Mouse (Mus musculus) heart, embryonic 10.5 days (tissue): Measurements from ENCODE around the gene Olfr1156. TPM values are rescaled to one million over a fixed set of nuclear protein-coding genes. Genes with fewer than 3 reads are reported as not detected.

ENCODE experiments used
- DNase-seq: peaks from one replicate; pipeline ENCODE4 v3.0.0-alpha.2; 2017; ENCODE audit warnings: low spot score
- H3K27ac ChIP-seq: fragments of 300-500 bp; sonication (generic); 2 replicates; pipeline ENCODE4 v1.5.1; 2016; ENCODE audit warnings: mild to moderate bottlenecking
- H3K27me3 ChIP-seq: fragments of 300-500 bp; sonication (generic); 2 replicates; pipeline ENCODE4 v1.6.1; 2016; ENCODE audit warnings: mild to moderate bottlenecking; ENCODE audit not compliant: poor library complexity, insufficient read depth, severe bottlenecking
- H3K36me3 ChIP-seq: fragments of 300-500 bp; sonication (generic); 2 replicates; pipeline ENCODE4 v1.6.1; 2016; ENCODE audit warnings: mild to moderate bottlenecking, moderate library complexity
- H3K4me1 ChIP-seq: fragments of 300-500 bp; sonication (generic); 2 replicates; pipeline ENCODE4 v1.6.1; 2016; ENCODE audit warnings: mild to moderate bottlenecking
- H3K4me3 ChIP-seq: fragments of 300-500 bp; sonication (generic); 2 replicates; pipeline ENCODE4 v1.5.1; 2016; ENCODE audit warnings: mild to moderate bottlenecking, moderate library complexity
- H3K9me3 ChIP-seq: fragments of 300-500 bp; sonication (generic); 2 replicates; pipeline ENCODE4 v1.6.1; 2016; ENCODE audit warnings: mild to moderate bottlenecking, moderate library complexity
- WGBS: fragments of 180-500 bp; shearing (Covaris S2); methylation state at CpG from one replicate; pipeline ENCODE4 v1.1.7; 2016; 5-methylcytosine and 5-hydroxymethylcytosine counted together
- polyA plus RNA-seq: library from polyadenylated mRNA; unstranded; fragments of >200 nt; fragmentation: Nextera tagmentation; extraction: Ambion mirVana; gene quantifications from 2 replicates; pipeline ENCODE4 v1.2.1, GENCODE M21; 2016

Gene Olfr1156
- not detected in 2 replicates for polyA plus RNA-seq

DNA sequence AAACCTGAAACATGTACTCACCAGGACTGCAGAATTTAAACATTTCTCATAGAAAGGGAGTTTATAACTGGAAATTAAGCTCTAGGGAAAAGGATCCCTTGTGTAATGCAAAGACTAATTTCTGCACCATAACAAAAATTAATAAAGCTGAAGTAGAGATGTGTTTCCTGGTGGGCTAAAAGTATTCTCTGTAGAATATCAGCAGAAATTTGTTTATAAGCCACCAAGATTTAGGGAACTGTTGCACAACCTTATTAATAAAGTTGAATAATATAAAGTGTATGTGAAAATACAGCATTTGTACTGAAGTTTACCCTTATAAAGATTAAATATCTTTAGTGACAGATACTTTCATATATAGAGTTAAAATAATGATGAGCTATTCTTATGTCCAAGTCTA is at the start of gene Olfr1156:
TSS of gene Olfr1156 (minus strand) at position 101 of the 400 bp plus-strand sequence.
- Histone ChIP-seq H3K4me1 (no peaks in the 10 kb centered on the region), H3K27me3 (no peaks in the 10 kb centered on the region), H3K4me3 (no peak within 1 kb of the TSS), H3K36me3 (no peaks in the 10 kb centered on the region), H3K27ac (no peak within 1 kb of the TSS), H3K9me3 (no peaks in the 10 kb centered on the region)
- no peak for DNase-seq

DNA sequence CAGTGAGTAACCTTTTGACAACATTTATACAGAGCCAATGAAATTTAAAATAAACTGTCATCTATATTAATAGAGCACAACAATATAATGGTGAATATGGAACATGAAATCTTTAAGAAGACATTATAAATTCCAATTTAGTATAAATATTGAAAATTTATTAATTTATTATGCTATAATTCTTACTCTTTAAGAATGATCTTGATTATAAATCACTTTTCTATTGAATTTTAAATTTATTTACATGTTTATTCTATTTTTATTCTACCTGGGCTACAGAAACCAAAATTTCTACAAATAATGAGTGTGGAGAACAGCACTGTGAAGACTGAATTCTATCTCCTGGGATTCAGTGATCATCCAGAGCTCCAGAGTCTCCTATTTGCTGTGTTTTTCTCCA is 36.9 kb upstream of the Olfr1156 start, which contains the start of gene Olfr1158:
TSS of gene Olfr1158 (plus strand) at position 301 of the 400 bp plus-strand sequence.
- H3K4me3 ChIP-seq = no peak within 1 kb of the TSS
- no peaks in the 10 kb centered on the region for H3K27me3 ChIP-seq
- no peak within 1 kb of the TSS for H3K27ac ChIP-seq
- H3K4me1 ChIP-seq = no peaks in the 10 kb centered on the region
- no peaks in the 10 kb centered on the region for H3K9me3 ChIP-seq
- DNase-seq = no peak
- H3K36me3 ChIP-seq = no peaks in the 10 kb centered on the region

DNA sequence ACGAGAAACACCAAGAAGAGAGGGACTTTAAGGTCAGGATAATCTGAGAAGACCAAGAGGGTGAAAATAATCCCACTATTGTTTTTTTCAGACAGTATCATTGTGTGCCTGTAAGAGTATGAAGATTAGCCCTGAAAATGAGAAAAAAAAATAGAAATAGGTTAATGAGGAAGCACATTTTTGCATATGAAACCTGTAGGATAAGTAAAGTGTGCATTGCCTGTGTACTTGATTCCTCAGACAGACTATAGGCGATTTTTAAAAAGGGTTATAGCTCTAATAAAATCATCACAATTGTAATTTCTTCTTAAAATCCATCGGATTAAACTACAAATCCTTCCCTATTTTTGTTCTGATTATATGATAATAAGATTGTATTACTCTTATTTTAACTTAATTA is 21.7 kb upstream of the Olfr1156 start, which contains the start of gene Olfr74:
TSS of gene Olfr74 (minus strand) at position 101 of the 400 bp plus-strand sequence.
- no peaks in the 10 kb centered on the region for H3K9me3 ChIP-seq
- no peaks in the 10 kb centered on the region for H3K4me1 ChIP-seq
- no peak within 1 kb of the TSS for H3K4me3 ChIP-seq
- 64% methylated on average over 3 of the region's 3 CpGs for WGBS
- no peaks in the 10 kb centered on the region for H3K36me3 ChIP-seq
- no peak for DNase-seq
- no peaks in the 10 kb centered on the region for H3K27me3 ChIP-seq
- no peak within 1 kb of the TSS for H3K27ac ChIP-seq

DNA sequence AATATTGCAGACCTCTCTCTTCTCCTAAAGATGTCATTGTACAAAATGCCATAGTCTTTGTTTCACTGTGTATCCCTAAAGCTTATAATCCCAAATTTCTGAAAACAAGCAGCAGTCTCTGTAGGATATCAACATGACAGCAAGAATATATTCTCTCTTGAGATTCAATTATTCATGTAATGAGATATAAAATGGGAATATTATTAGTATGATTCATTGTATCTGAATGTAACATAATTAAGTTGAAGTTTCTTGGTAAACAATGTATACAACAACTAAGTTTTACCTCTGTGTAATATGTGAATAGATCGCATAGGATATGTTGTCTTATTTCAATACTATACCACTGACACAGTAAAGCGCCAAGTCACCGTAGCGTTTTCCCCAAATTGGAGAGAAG is 15.3 kb upstream of the Olfr1156 start, which contains the start of gene Olfr1157:
TSS of gene Olfr1157 (minus strand) at position 101 of the 400 bp plus-strand sequence.
- DNase-seq = no peak
- 92% methylated on average over 4 of the region's 4 CpGs for WGBS
- no peak within 1 kb of the TSS for H3K4me3 ChIP-seq
- no peaks in the 10 kb centered on the region for H3K27me3 ChIP-seq
- H3K4me1 ChIP-seq = no peaks in the 10 kb centered on the region
- no peaks in the 10 kb centered on the region for H3K9me3 ChIP-seq
- no peak within 1 kb of the TSS for H3K27ac ChIP-seq
- H3K36me3 ChIP-seq = no peaks in the 10 kb centered on the region

DNA sequence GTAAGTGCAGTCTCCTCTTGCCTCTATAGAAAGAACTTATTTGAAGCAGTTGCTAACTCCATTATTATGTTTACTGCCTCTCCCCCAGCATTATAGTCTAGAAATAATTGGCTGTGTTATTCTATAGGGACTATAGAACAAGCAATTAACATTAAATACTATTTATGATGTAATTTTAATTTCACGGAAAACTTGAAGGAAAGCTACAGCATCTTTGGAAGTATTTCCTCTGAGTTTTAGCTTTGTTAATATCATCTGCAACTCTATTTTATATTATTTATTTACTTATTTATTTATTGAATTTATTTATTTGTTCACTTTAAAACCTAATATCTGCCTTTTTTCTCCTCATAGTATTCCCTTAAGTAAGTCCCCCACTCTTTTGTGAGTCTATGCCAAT is 7.9 kb downstream of the Olfr1156 start, which contains the start of gene Olfr1155:
TSS of gene Olfr1155 (minus strand) at position 101 of the 400 bp plus-strand sequence.
- no peaks in the 10 kb centered on the region for H3K27me3 ChIP-seq
- H3K36me3 ChIP-seq = no peaks in the 10 kb centered on the region
- no peak within 1 kb of the TSS for H3K27ac ChIP-seq
- WGBS = 89% methylated on average over 1 of the region's 1 CpGs
- H3K4me1 ChIP-seq = no peaks in the 10 kb centered on the region
- DNase-seq = no peak
- H3K4me3 ChIP-seq = no peak within 1 kb of the TSS
- H3K9me3 ChIP-seq = no peaks in the 10 kb centered on the region

DNA sequence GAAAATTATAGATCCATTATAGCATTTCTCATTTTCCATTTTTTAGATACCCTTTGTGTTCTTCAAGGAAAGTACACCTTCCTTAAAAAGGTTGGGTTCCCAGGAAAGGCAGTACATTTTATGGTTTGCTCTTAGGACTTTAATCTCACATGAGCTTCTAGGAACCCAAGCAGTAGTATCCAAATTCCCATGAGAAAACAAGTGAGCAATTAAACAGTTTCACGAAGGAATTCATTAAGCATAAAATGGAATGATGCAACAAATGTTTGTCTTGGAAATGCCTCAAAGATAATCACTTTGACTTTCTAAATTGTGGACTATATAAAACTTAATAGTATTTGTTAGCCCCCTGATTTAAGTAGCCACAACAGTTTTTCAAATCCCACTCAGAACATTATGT is 47.8 kb downstream of the Olfr1156 start, which contains the start of gene Olfr1154:
TSS of gene Olfr1154 (minus strand) at position 101 of the 400 bp plus-strand sequence.
- no peaks in the 10 kb centered on the region for H3K27me3 ChIP-seq
- 90% methylated on average over 1 of the region's 1 CpGs for WGBS
- no peaks in the 10 kb centered on the region for H3K4me1 ChIP-seq
- H3K9me3 ChIP-seq = no peaks in the 10 kb centered on the region
- no peak within 1 kb of the TSS for H3K4me3 ChIP-seq
- no peak within 1 kb of the TSS for H3K27ac ChIP-seq
- no peak for DNase-seq
- H3K36me3 ChIP-seq = no peaks in the 10 kb centered on the region

Other genes with a start within 250 kb of the Olfr1156 start
- gene Olfr1137, start 239.9 kb downstream of the Olfr1156 start, polyA plus RNA-seq = not detected in 2 replicates
- not detected in 2 replicates for gene Olfr1138, start 213.1 kb downstream of the Olfr1156 start, polyA plus RNA-seq
- not detected in 2 replicates for gene Olfr1140, start 209.3 kb downstream of the Olfr1156 start, polyA plus RNA-seq
- gene Olfr1141, start 199.1 kb downstream of the Olfr1156 start, polyA plus RNA-seq = not detected in 2 replicates
- not detected in 2 replicates for gene Olfr152, start 173.6 kb downstream of the Olfr1156 start, polyA plus RNA-seq
- not detected in 2 replicates for gene Olfr1143, start 152.5 kb downstream of the Olfr1156 start, polyA plus RNA-seq
- not detected in 2 replicates for gene Olfr1145, start 143.3 kb downstream of the Olfr1156 start, polyA plus RNA-seq
- not detected in 2 replicates for gene Olfr1148, start 122.6 kb downstream of the Olfr1156 start, polyA plus RNA-seq
- gene Olfr1150-ps1, start 109.1 kb downstream of the Olfr1156 start, polyA plus RNA-seq = not detected in 2 replicates
- gene Olfr1151, start 97.2 kb downstream of the Olfr1156 start, polyA plus RNA-seq = not detected in 2 replicates
- gene Olfr1152, start 86.6 kb downstream of the Olfr1156 start, polyA plus RNA-seq = not detected in 2 replicates
- not detected in 2 replicates for gene Olfr1153, start 58.1 kb downstream of the Olfr1156 start, polyA plus RNA-seq
- not detected in 2 replicates for gene Olfr1154, start 47.9 kb downstream of the Olfr1156 start, polyA plus RNA-seq
- gene Olfr1155, start 8.0 kb downstream of the Olfr1156 start, polyA plus RNA-seq = not detected in 2 replicates
- gene Olfr1157, start 15.2 kb upstream of the Olfr1156 start, polyA plus RNA-seq = not detected in 2 replicates
- not detected in 2 replicates for gene Olfr74, start 21.6 kb upstream of the Olfr1156 start, polyA plus RNA-seq
- not detected in 2 replicates for gene Olfr1158, start 37.0 kb upstream of the Olfr1156 start, polyA plus RNA-seq
- gene Olfr1160, start 55.2 kb upstream of the Olfr1156 start, polyA plus RNA-seq = not detected in 2 replicates
- not detected in 2 replicates for gene Olfr1161, start 69.7 kb upstream of the Olfr1156 start, polyA plus RNA-seq
- gene Olfr73, start 84.6 kb upstream of the Olfr1156 start, polyA plus RNA-seq = not detected in 2 replicates
- not detected in 2 replicates for gene Olfr1162, start 98.0 kb upstream of the Olfr1156 start, polyA plus RNA-seq
- not detected in 2 replicates for gene Olfr1163, start 118.7 kb upstream of the Olfr1156 start, polyA plus RNA-seq
- gene Olfr1164, start 140.9 kb upstream of the Olfr1156 start, polyA plus RNA-seq = not detected in 2 replicates
- not detected in 2 replicates for gene Olfr1166, start 175.2 kb upstream of the Olfr1156 start, polyA plus RNA-seq
- not detected in 2 replicates for gene Olfr1167, start 202.1 kb upstream of the Olfr1156 start, polyA plus RNA-seq
- gene Olfr1168, start 228.8 kb upstream of the Olfr1156 start, polyA plus RNA-seq = not detected in 2 replicates